Mouse (Mus musculus) urinary bladder, postnatal 0 days (tissue): Measurements from ENCODE around the gene Tnfrsf11a. TPM values are rescaled to one million over a fixed set of nuclear protein-coding genes. Genes with fewer than 3 reads are reported as not detected.

Source experiments
- polyA plus RNA-seq: library from polyadenylated mRNA; unstranded; fragments of >200 nt; fragmentation: Nextera tagmentation; extraction: Ambion mirVana; gene quantifications from 2 replicates; pipeline ENCODE4 v1.2.1, GENCODE M21; 2015

Gene Tnfrsf11a
- 10.4 and 10.5 TPM in 2 replicates for polyA plus RNA-seq

DNA sequence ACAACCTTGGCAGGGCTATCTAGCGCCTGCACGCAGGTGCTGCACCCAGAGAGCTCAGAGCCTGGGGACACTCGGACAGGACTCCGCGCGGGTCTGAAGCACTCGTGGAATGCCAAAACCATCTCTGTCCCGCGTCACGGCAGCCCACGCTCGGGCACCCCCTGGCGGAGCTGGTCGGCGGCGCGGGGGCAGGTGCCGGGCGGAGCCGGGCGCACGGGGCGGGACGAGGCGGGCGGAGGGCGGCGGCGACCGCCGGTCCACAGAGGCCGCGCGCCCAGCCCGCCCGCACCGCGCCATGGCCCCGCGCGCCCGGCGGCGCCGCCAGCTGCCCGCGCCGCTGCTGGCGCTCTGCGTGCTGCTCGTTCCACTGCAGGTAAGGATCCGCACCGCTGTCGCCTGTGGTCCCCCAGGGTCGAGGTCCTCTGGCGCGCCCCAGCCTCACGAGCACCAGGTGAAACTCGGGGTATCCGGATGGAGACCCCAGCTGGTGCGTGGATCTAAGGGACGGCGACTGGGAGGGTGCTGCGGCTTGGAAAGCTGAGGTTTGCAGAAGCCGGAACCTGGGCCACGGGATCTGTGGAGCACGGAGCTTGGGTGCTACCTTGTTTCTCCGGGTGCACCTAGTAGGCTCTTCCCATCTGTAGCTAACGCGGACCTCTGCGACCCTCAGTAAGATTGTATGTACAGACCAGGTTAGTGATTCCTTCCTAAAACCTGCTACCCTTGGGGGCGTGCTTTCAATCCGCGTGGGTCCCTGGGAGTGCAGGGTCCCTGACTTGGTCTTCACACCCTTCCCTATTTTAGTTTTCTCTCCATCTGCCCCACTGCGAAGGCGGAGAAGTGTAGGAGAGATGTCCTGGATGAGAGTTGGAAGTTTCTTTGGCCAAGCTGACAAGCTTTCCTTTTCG, at the start of gene Tnfrsf11a:
Gene Tnfrsf11a, plus strand, starts transcription at position 262 of the 908 bp plus-strand sequence.

Other genes starting within 250 kb of the Tnfrsf11a start
- 7.9 and 8.0 TPM in 2 replicates for gene Pign, start 117.0 kb upstream of the Tnfrsf11a start, polyA plus RNA-seq
- gene Relch, start 116.9 kb upstream of the Tnfrsf11a start, polyA plus RNA-seq, result 25.3 and 27.3 TPM in 2 replicates
- 1.1 and 1.2 TPM in 2 replicates for gene Zcchc2, start 209.7 kb downstream of the Tnfrsf11a start, polyA plus RNA-seq